Mouse (Mus musculus): ENCODE data around the gene Grk4.
"Not testable (repeated sequence)": the region's sequence is repeated elsewhere in the genome, so short reads cannot be mapped to it uniquely, and the experiment has no call there.

The Grk4 gene

GRCm38 (mm10) chr5:34714371-34714770, 54.2 kb downstream of the Grk4 start:
- DNase-seq: not testable (repeated sequence)

- DNase-seq: no peak
Measured at GRCm38 (mm10) chr5:34714816-34715215, 54.6 kb downstream of the Grk4 start.

DNA sequence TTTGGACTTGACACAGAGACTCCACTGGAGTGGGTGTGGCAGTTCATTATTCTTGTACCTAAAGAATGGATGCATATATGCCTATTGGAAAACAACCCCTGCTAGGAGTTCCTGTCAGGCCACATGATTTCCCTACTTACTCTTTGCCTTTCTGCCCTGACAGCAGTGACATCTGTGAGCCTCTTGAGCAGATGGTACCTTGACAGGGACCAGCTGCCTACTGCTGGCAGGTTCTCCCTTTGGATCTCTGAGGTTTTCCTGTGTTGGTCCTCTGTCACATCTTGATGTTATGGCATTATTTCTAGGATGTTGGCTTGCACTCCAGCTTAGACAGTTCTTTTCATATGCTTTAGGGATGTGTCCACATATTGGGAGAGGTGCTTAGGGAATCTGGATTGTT, 69.0 kb downstream of the Grk4 start:
- no peak for DNase-seq

GRCm38 (mm10) chr5:34730255-34730654, 70.1 kb downstream of the Grk4 start:
- no peak for DNase-seq

DNA sequence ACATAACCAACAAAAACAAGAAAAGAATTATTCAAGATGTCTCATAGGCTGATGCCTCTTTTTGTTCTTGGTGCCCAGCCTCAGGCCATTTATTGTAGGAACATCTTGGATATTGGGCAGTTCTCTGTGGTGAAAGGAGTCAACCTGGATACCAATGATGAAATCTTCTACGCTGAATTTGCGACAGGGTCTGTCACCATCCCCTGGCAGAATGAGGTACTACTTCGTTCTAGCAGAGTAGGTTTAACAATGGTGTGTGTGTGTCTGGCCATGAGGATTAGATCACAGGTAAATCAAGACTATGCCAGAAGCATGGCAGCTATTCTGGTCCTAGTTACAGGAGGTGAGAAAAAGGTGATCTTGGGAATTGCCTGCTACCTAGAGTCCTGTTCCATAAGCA, 91.3 kb downstream of the Grk4 start:
- no peak for DNase-seq

DNA sequence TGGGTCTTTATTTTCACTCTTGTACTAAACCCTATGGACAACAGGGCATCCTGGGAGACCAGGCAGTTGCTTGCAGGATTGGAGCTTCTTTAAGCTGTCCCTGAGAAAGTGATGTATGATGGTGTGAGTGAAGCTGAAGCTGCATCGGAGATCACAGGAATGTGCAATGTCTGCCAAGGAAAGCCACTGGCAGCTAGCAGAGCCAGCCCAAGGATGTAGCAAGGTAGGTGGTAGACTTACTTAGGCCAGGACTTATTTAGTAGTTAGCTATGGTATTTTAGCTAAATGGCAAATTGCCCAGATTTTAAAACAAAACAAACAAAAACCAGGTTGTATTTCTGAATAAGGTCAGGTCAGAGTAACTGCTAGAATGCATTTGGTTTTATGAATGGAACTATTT, 98.6 kb downstream of the Grk4 start:
- DNase-seq: no peak

- DNase-seq: no peak
Measured at GRCm38 (mm10) chr5:34760850-34761508, 100.8 kb downstream of the Grk4 start.

GRCm38 (mm10) chr5:34761509-34761908, 101.3 kb downstream of the Grk4 start, which contains the start of gene Htt:
Gene Htt, plus strand, starts transcription at chr5:34761740.
- peak; percentile 99 for DNase-seq

DNA sequence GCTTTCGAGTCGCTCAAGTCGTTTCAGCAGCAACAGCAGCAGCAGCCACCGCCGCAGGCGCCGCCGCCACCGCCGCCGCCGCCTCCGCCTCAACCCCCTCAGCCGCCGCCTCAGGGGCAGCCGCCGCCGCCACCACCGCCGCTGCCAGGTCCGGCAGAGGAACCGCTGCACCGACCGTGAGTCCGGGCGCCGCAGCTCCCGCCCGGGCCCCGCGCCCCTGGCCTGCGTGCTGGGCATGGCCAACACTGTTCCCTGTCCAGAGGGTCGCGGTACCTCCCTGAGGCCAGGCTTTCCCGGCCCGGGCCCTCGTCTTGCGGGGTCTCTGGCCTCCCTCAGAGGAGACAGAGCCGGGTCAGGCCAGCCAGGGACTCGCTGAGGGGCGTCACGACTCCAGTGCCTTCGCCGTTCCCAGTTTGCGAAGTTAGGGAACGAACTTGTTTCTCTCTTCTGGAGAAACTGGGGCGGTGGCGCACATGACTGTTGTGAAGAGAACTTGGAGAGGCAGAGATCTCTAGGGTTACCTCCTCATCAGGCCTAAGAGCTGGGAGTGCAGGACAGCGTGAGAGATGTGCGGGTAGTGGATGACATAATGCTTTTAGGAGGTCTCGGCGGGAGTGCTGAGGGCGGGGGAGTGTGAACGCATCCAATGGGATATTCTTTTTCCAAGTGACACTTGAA, 101.9 kb downstream of the Grk4 start:
- peak; percentile 67 for DNase-seq

- DNase-seq: no peak
Measured at GRCm38 (mm10) chr5:34771818-34772217, 111.6 kb downstream of the Grk4 start.

DNA sequence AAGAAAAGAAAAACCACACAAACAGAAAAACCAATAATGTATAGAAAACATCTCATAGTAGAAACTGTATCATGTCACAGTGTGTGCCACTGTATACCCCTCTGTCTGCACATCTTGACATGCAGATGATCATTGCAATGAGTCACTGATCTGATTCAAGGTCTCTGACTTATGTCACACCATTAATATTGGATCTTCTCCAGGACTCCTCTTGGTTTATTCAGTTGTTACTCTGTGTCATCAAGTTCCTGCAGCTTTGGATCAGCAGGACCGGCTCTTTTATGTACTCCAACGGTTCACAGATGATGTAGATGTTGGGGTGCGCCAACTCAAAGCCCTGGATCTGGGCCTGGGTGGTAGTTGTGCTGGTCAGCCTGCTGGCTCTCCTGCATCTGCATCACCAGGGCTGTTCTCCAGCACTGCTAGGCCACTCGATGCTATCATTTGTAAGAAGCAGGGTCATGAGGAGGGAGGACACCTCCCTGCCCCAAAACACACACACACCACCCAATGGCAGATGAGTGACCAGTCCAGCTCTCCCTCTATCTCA, 112.6 kb downstream of the Grk4 start:
- DNase-seq: no peak

DNA sequence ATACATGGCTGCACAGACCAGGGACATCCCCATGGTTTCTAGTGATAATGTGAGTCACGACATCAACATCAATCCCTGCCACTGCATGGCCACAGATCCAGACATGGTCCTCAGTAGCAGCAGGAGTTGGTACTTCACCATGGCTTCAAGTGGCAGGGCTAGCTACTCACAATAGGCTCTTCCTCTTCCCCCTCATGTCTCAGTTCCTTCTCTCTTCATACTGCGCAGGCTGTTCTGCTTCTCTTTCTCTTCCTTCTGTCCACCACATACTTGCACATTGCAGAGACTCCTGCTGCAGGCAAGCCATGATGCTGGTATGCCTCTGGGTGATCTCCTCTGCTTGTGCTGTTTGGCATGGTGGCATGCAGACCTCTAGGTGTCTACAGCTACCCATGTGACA, 113.2 kb downstream of the Grk4 start:
- no peak for DNase-seq

DNA sequence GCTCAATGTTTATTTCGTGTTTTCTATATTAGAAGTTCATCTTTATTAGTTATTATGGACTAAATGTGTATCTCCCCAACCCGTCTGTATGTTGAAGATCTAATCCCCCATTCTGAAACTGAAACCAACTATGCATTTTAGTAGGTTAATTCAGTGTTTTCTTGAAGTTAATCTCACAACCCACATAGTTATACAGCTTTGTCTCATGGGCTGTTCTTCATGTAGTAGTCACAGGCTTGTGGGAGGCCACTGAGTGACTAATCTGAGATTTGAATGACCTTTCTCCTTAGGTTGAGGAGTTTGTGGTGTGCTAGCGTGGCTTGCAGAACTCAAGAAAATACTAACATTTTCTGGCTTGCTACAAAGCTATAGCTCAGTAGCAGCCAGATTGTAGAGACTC, 124.8 kb downstream of the Grk4 start:
- no peak for DNase-seq

- no peak for DNase-seq
Measured at GRCm38 (mm10) chr5:34791141-34791540, 131.0 kb downstream of the Grk4 start.

- DNase-seq: no peak
Measured at GRCm38 (mm10) chr5:34800292-34800953, 140.2 kb downstream of the Grk4 start.

Measured in right cerebral cortex, adult 18-20 months (tissue).